Mouse (Mus musculus) thymus, postnatal 14 days (tissue): ENCODE measurements around the gene Kcnh2.

Experiments
- DNase-seq: peaks from one replicate; pipeline ENCODE4 v3.0.0; 2021

Kcnh2 gene

GRCm38 (mm10) chr5:24308621-24309020 is 42.8 kb downstream of the Kcnh2 start:
- no peak for DNase-seq

GRCm38 (mm10) chr5:24307118-24307777 is 44.2 kb downstream of the Kcnh2 start:
- no peak for DNase-seq

GRCm38 (mm10) chr5:24303199-24303598 is 48.2 kb downstream of the Kcnh2 start:
- peak; percentile 50 for DNase-seq

GRCm38 (mm10) chr5:24299845-24300589 is 51.4 kb downstream of the Kcnh2 start:
- DNase-seq: no peak

- DNase-seq: no peak
Observed at GRCm38 (mm10) chr5:24291954-24292353, 59.5 kb downstream of the Kcnh2 start.

- DNase-seq: no peak
Observed at GRCm38 (mm10) chr5:24286221-24286970, 65.0 kb downstream of the Kcnh2 start.

- DNase-seq: no peak
Observed at GRCm38 (mm10) chr5:24284145-24284544, 67.3 kb downstream of the Kcnh2 start.

GRCm38 (mm10) chr5:24283181-24283580 is 68.2 kb downstream of the Kcnh2 start:
- no peak for DNase-seq

GRCm38 (mm10) chr5:24280523-24280922 is 70.9 kb downstream of the Kcnh2 start:
- DNase-seq: no peak

GRCm38 (mm10) chr5:24279527-24279926 is 71.9 kb downstream of the Kcnh2 start:
- no peak for DNase-seq

- no peak for DNase-seq
Observed at GRCm38 (mm10) chr5:24278206-24278605, 73.2 kb downstream of the Kcnh2 start.

GRCm38 (mm10) chr5:24273683-24274621 is 77.5 kb downstream of the Kcnh2 start:
- no peak for DNase-seq

- DNase-seq: no peak
Observed at GRCm38 (mm10) chr5:24270941-24271340, 80.5 kb downstream of the Kcnh2 start.
